27 mouse cellular contexts compared by ENCODE assay signal in genomic region chr7:117575417-117575816, GRCm38 (mm10).
DNase-seq lines count a peak whose midpoint lies in the region; ATAC-seq and TF ChIP-seq lines count a peak whose summit lies in the region.
"Had no signal": no experiment of that assay in that cellular context is flagged by ENCODE, and none has a peak within 500 bp of the region (broad histone marks: within the 10 kb centered on the region; RNA-seq: fewer than 3 reads in every experiment).

No protein-coding gene starts in this region.

- H3K9me3 ChIP-seq in forebrain, embryonic 14.5 days (replicated peaks; ENCODE audit: control insufficient read depth, low read length), result no peaks in the 10 kb centered on the region
- H3K9me3 ChIP-seq in forebrain, embryonic 12.5 days, result no peaks in the 10 kb centered on the region
- H3K9me3 ChIP-seq: embryonic facial prominence, embryonic 12.5 days; embryonic facial prominence, embryonic 15.5 days had no signal

- H3K9ac ChIP-seq in forebrain, embryonic 14.5 days (ENCODE audit: low read length), result no peak overlapping the region
- no peak overlapping the region for H3K9ac ChIP-seq in forebrain, embryonic 12.5 days
- H3K9ac ChIP-seq: embryonic facial prominence, embryonic 12.5 days; embryonic facial prominence, embryonic 15.5 days; hindbrain, embryonic 14.5 days had no signal

- intact Hi-C loops in heart, postnatal 25 days (cut with DNase I), result no loop called here

- WGBS in forebrain, embryonic 14.5 days, result 30% methylated on average over 4 of the region's 4 CpGs
- 44% methylated on average over 4 of the region's 4 CpGs for WGBS in forebrain, embryonic 12.5 days
- whole genome bisulfite sequencing in bone marrow, adult 2 months, result 56% methylated on average over 4 of the region's 4 CpGs

- no peaks in the 10 kb centered on the region for H3K36me3 ChIP-seq in forebrain, embryonic 14.5 days (ENCODE audit: control insufficient read depth, insufficient read depth, low read length)
- no peaks in the 10 kb centered on the region for H3K36me3 ChIP-seq in forebrain, embryonic 12.5 days (replicated peaks)
- peaks cover 2% of the 10 kb centered on the region; the same call in 1 of the 2 replicates for H3K36me3 ChIP-seq in splenic B cell, adult 2 months (ENCODE audit: control insufficient read depth, insufficient read depth, low read length, poor library complexity, severe bottlenecking)
- H3K36me3 ChIP-seq: embryonic facial prominence, embryonic 12.5 days; embryonic facial prominence, embryonic 15.5 days; G1E had no signal

- no peak for TF ChIP-seq POLR2A in bone marrow, adult 2 months (IDR thresholded peaks at IDR 0.05; ENCODE audit: borderline replicate concordance, control insufficient read depth, low read depth, low read length)

- no peak overlapping the region for H3K4me3 ChIP-seq in forebrain, embryonic 14.5 days (ENCODE audit: low read depth, low read length)
- no peak overlapping the region for H3K4me3 ChIP-seq in forebrain, embryonic 12.5 days (replicated peaks)
- H3K4me3 ChIP-seq in bone marrow, adult 2 months (replicated peaks; ENCODE audit: control insufficient read depth, low read depth, low read length), result no peak overlapping the region
- H3K4me3 ChIP-seq: embryonic facial prominence, embryonic 12.5 days; embryonic facial prominence, embryonic 15.5 days had no signal

- peak; percentile 62 for DNase-seq in forebrain, embryonic 14.5 days (ENCODE audit: low spot score)
- DNase-seq in splenic B cell, adult 2 months (ENCODE audit: low read depth, low spot score), result peak; percentile 18
- DNase-seq in heart, postnatal 25 days (ENCODE audit: low spot score), result no peak
- DNase-seq in cerebellum, adult 9-11 months, result no peak
- DNase-seq: adrenal gland, postnatal 10 days; adrenal gland, postnatal 36 days; B cell, adult 2 months; cerebellum, adult 18-20 months; cerebellum, adult 9-10 months; cerebellum, postnatal 25 days; gastrocnemius, postnatal 10 days; gastrocnemius, postnatal 36 days; heart, postnatal 4 days; kidney, adult 18-20 months had no signal

- no peaks in the 10 kb centered on the region for H3K27me3 ChIP-seq in forebrain, embryonic 14.5 days (replicated peaks; ENCODE audit: control insufficient read depth, insufficient read depth, low read length)
- no peaks in the 10 kb centered on the region for H3K27me3 ChIP-seq in forebrain, embryonic 12.5 days
- H3K27me3 ChIP-seq in splenic B cell, adult 2 months (ENCODE audit: control insufficient read depth, insufficient read depth, low read length, poor library complexity, severe bottlenecking), result no peaks in the 10 kb centered on the region
- H3K27me3 ChIP-seq: CH12.LX; embryonic facial prominence, embryonic 12.5 days; embryonic facial prominence, embryonic 15.5 days; Patski had no signal

- 0 out of 2 replicates have a peak overlapping the region, but pooled peaks have one; percentile 10 for H3K27ac ChIP-seq in forebrain, embryonic 14.5 days (ENCODE audit: low read depth, low read length)
- H3K27ac ChIP-seq in forebrain, embryonic 12.5 days, result no peak overlapping the region
- H3K27ac ChIP-seq in bone marrow, adult 2 months (ENCODE audit: control insufficient read depth, insufficient read depth, low read depth, low read length, poor library complexity), result peak overlapping the region; percentile 60
- H3K27ac ChIP-seq: embryonic facial prominence, embryonic 12.5 days; embryonic facial prominence, embryonic 15.5 days; hindbrain, embryonic 14.5 days; hindbrain, postnatal 0 days had no signal

- ATAC-seq in forebrain, embryonic 14.5 days, result peak; percentile 59; the same call in 1 of the 2 replicates
- ATAC-seq in forebrain, embryonic 12.5 days (ENCODE audit: low FRiP score), result no peak; the same call in 1 of the 2 replicates
- peak; percentile 63 for ATAC-seq in megakaryocyte, adult 5-6 weeks (ENCODE audit: poor library complexity, severe bottlenecking)
- ATAC-seq: hindbrain, postnatal 0 days; inflammation-experienced regulatory T-cells, adult 6 months; intestine, embryonic 16.5 days; Patski had no signal

- no peak overlapping the region for H3K4me2 ChIP-seq in forebrain, embryonic 14.5 days (ENCODE audit: low read length)
- H3K4me2 ChIP-seq in forebrain, embryonic 12.5 days, result no peak overlapping the region
- H3K4me2 ChIP-seq: embryonic facial prominence, embryonic 12.5 days; embryonic facial prominence, embryonic 15.5 days; heart, embryonic 11.5 days; hindbrain, embryonic 14.5 days had no signal

- H3K4me1 ChIP-seq in forebrain, embryonic 14.5 days (ENCODE audit: control insufficient read depth, insufficient read depth, low read length), result peaks cover 15% of the 10 kb centered on the region
- H3K4me1 ChIP-seq in forebrain, embryonic 12.5 days, result peaks cover 7% of the 10 kb centered on the region; the same call in 1 of the 2 replicates
- peaks cover 9% of the 10 kb centered on the region for H3K4me1 ChIP-seq in bone marrow, adult 2 months (ENCODE audit: control insufficient read depth, insufficient read depth, low read length)
- H3K4me1 ChIP-seq: embryonic facial prominence, embryonic 12.5 days; embryonic facial prominence, embryonic 15.5 days had no signal

- TF ChIP-seq CTCF in bone marrow, adult 2 months (IDR thresholded peaks at IDR 0.05; ENCODE audit: control insufficient read depth, insufficient read depth, low read length), result no peak

Comparison
In these comparisons a context has a peak if more than half of its experiments do, and no peak if none do; other contexts are left out.
1. DNase-seq: peak in forebrain, embryonic 14.5 days (single experiment) and splenic B cell, adult 2 months (single experiment); none in heart, postnatal 25 days (single experiment) and cerebellum, adult 9-11 months (single experiment).